Mouse (Mus musculus) ovary, postnatal 36 days (tissue): ENCODE results near the gene St8sia1.

Experiments
- DNase-seq: peaks from one replicate; pipeline ENCODE4 v3.0.0; 2022; ENCODE audit warnings: low spot score, mixed read lengths

St8sia1 gene

DNA sequence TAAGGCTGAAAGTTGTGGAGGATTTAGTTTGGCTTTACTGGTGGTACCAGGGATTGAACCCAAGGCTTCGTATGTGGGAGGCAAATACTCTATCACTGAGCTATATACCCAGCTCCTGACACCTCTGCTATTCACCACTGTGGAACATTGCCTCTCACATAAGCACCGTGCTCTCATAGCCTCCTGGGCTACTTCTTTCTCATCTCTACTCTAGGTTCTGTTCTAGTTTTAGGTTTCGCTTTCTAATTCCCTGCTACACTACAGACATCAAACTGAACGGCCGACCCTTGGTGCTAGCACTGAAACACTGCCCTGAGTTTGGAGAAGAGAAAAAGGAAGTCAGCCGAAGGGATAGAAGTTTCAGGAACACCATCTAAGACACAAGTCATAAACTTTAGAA is 99.1 kb downstream of the St8sia1 start:
- no peak for DNase-seq

DNA sequence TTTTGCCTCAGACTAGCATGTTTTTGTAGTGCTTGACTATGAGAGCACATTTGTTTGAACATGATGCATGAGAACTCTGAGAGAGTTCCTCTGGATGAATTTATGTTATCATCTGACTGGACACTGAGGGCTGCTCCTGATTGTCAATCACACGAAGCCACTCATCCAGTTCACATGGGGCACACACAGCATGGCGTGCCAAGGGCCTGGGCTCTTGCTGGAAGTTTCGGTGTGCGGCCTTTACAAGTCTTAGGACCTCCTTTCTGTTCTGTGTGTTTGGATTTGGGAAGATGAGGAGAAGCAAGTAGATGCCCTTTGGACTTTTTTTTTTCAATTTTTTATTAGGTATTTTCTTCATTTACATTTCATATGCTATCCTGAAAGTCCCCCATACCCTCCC is 100.4 kb downstream of the St8sia1 start:
- DNase-seq, result no peak

- DNase-seq, result no peak
Measured at GRCm38 (mm10) chr6:142862265-142862664, 102.0 kb downstream of the St8sia1 start.

- no peak for DNase-seq
Measured at GRCm38 (mm10) chr6:142860396-142860795, 103.9 kb downstream of the St8sia1 start.

GRCm38 (mm10) chr6:142859946-142860345 is 104.3 kb downstream of the St8sia1 start:
- DNase-seq, result no peak

GRCm38 (mm10) chr6:142858937-142859336 is 105.3 kb downstream of the St8sia1 start:
- DNase-seq, result no peak

DNA sequence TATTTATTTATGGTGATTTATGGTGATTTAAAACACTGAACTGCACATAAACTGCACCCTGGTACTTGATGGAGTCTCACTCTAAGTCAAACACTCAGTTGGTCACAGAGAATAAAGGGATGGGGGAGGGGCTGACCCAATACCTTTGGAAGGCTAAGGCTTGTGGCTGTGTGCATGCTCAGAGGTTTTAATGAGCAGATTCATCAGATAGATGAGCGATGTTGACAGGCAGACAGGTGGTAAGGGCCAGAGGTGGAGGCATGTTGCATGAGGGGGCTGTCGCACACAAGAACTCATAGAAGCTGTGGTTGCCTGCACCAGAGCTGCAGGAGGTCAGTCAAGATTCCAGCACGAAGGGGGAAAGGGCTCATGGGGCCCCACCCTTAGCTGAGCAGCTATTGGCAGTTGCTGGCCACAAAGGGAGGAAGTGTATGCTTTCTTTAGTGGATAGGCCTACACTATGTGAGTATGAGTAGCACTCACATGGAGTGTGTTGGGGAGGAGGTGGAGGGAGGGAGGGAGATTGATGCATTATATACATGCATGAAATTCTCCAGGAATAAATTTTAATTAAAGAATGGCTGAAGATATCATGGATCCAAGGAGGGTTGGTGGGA is 107.9 kb downstream of the St8sia1 start:
- no peak for DNase-seq

DNA sequence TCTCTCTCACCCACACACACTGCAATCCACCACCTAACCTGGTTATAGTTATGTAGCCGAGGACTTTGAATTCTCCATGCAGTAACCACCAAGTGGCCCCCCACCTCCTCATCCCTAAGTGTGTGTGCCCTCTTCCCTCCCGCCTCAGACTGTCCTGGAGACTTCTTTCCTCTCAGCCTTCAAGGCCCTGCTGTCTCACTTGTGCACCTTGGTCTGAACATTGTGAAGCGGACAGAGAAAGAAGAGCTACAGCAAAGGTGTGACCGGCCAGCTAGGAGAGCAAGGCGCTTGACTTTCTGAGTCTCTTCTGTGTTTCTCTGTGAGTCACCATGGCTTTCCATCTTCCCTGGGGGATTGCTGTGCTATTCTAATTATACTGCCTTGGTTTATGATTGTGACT is 108.5 kb downstream of the St8sia1 start:
- no peak for DNase-seq

GRCm38 (mm10) chr6:142852419-142853377 is 111.6 kb downstream of the St8sia1 start:
- no peak for DNase-seq

GRCm38 (mm10) chr6:142850436-142850835 is 113.8 kb downstream of the St8sia1 start:
- no peak for DNase-seq

GRCm38 (mm10) chr6:142849326-142849725 is 114.9 kb downstream of the St8sia1 start:
- no peak for DNase-seq

DNA sequence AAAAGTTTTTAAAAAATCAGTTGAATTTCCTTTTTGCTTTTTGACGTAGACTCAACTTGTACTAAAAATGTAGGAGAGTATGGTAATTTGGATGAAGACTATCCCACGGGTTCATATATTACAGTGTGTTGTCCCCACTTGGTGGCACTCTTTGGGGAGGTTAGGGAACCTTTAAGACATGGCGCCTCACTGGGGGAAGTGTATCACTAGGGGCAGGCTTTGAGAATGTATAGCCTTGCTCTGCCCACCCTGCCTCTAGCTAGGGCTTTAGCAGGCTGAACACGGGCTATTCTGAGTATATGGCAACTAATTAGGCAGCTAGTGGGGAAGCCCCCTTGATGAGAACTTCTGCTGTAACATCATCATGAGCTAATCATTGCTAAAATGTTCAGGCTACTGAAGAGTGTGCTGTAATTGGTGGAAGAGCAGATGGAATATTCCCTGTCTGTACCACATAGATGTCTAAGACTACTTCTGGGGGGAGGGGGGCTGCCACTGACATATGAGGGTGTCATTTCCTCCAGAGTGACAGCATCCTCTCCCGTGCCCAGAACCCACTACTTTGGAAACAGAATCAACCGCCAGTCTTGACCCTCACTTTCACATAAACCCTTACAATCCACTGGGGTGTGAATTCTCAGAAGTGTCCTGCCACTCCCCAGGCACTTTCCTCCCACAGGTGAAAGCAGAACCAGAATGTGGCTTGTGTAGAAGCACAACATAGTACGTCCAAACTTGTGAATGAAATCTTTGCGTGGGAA is 116.2 kb downstream of the St8sia1 start:
- DNase-seq, result no peak

DNA sequence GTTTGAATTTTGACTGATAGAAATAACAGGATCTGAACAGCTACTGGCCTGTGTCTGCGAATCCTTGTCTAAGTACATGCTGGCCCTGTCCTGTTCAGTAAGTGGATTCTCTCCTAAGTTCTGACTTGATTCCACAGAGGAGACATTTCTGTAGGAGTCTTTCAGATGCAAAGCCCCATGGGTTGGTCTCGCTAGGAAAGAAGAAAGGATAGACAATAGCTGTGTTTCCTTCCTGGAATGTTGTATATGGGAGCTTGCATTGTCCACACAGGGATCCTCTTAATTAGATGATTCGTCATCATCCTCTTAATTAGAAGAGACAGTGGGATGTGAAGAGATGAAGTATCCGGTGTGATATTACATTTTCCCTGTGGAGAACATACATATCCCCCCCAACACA is 117.4 kb downstream of the St8sia1 start:
- no peak for DNase-seq

GRCm38 (mm10) chr6:142845066-142845465 is 119.2 kb downstream of the St8sia1 start:
- no peak for DNase-seq

- DNase-seq, result no peak
Measured at GRCm38 (mm10) chr6:142844061-142844460, 120.2 kb downstream of the St8sia1 start.

GRCm38 (mm10) chr6:142838501-142838900 is 125.8 kb downstream of the St8sia1 start:
- no peak for DNase-seq

GRCm38 (mm10) chr6:142837326-142837725 is 126.9 kb downstream of the St8sia1 start:
- DNase-seq, result no peak

- no peak for DNase-seq
Measured at GRCm38 (mm10) chr6:142835726-142836125, 128.5 kb downstream of the St8sia1 start.

DNA sequence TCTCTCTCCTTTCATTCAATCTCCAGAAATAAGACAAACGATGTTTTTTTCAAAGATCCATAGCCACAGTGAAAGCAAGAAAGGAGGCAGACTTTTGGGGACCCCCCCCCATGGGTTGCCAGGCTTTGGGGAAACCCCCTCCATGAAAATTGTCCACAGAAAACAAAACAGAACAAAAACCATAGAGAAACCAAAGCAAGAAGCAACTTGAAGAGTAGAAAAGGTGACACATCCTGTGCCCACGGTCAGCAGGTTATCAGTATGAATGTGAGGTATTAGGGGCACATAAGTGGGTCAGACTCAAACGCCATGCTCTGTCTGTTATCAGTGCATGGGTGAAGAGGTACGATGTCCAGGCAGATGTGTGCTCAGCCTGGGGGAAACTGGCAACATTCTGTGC is 129.3 kb downstream of the St8sia1 start:
- DNase-seq, result no peak

DNA sequence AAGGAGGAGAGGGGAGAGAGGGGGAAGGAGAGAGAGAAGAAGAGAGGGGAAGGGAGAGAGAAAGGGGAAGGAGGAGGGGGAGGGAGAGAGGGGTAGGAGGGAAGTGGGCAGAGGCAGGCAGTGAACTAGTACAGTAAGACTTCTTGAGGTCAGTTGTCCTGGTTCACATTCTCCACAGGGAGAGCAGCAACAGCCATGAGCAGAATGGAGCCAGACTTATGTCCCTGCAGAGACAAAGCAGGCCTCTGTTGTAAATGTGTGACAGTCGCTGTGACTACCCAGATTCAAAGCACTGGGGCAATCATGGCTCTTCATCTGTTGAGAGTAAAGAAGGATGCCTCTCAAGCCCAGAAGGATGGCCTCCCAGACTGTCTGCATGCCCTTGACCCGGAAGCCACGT is 132.5 kb downstream of the St8sia1 start:
- DNase-seq, result no peak

GRCm38 (mm10) chr6:142831243-142831642 is 133.0 kb downstream of the St8sia1 start:
- no peak for DNase-seq

- DNase-seq, result no peak
Measured at GRCm38 (mm10) chr6:142830221-142830620, 134.0 kb downstream of the St8sia1 start.

- DNase-seq, result no peak
Measured at GRCm38 (mm10) chr6:142825449-142825848, 138.8 kb downstream of the St8sia1 start.
